Mouse (Mus musculus): ENCODE results near the gene Zfp781.
"Not testable (repeated sequence)": the region's sequence is repeated elsewhere in the genome, so short reads cannot be mapped to it uniquely, and the experiment has no call there.

Gene Zfp781

GRCm38 (mm10) chr10:81929842-81930743 is at the start of gene Zfp781:
Gene Zfp781, minus strand, starts transcription at chr10:81930480.
- DNase-seq (ENCODE audit: low read depth): not testable (repeated sequence)

DNA sequence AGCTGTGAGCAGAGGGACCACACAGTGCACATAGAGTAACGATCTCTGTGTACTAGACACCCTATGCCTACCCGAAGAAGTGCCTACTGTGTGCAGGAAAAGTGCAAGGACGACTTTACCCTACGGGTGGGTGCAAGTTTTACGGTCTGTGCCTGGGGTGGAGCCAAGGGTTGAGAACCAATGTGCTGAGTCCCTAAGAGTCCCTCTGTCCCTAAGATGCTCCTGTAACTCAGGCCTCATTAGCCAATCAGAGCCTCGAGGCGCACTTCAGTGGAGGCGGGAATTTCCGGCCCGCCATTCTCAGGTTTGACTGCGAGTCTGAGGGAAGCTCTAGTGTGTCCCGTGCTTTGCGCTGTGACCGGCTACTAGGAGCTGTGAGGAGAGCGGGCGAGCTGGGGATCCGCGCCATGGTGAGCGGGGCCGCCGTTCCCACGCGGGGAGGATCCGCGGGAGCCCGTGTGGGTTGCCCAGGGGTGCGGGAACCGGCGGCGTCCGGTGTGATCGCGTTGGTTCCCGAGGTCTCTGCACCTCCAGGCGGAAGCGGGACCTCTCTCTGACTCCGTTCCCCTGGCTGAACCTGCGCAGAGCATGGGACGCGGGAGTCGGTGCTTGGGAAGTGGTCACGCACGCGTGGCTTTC is 48.2 kb upstream of the Zfp781 start:
- not testable (repeated sequence) for DNase-seq (ENCODE audit: low read depth)

GRCm38 (mm10) chr10:81930744-81931118 is 451 bp upstream of the Zfp781 start:
- not testable (repeated sequence) for DNase-seq (ENCODE audit: low read depth)

DNA sequence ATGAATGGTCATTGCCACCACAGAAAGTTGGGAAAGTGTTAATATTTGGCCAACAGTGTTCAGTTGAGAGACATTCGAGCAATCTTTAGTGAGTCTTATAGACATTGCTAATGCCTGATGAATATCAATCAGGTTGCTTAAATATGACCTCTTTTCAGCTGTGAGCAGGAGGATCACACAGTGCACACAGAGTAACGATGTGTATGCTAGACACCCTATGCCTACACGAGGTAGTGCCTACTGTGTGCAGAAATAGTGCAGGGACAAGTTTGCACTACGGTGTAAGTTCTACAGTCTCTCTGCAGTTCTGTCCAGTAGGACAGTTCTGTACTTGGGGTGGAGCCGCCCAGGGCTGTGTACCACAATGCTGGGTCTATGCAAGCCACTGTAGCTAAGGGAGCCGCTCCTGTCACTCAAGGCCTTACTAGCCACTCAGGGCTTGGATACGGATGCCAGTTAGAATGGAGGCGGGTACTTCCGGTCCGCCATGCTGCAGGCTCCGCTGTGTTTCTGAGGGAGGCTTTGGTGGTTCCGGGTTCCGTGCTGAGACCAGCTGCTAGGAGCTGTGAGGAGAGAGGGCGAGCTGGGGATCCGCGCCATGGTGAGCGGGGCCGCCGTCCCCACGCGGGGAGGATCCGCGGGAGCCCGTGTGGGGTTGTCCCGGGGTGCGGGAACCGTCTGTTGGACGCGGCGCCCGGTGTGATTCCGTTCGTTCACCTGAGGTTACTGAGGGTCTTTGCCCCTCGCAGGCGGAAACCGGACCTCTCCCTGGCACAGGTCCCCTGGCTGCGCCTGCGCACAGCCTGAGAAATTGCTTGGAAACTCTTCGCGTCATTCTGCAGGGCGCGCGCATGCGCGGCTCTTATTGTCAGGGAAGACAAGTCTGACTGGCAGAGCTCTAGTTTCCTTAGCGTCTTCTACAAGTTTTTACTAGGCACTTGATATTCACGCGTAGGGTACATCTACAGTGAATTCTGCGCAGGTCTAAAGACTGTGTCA is 66.6 kb downstream of the Zfp781 start, which contains the start of gene Gm32687:
Gene Gm32687 (plus strand): TSS at position 526 of the 999 bp plus-strand sequence.
- not testable (repeated sequence) for DNase-seq (ENCODE audit: low read depth)
